Mouse (Mus musculus): ENCODE measurements around the gene Mdh2. TPM values are rescaled to one million over a fixed set of nuclear protein-coding genes. Genes with fewer than 3 reads are reported as not detected.

The Mdh2 gene
- polyA plus RNA-seq, 1 experiment from 2014 or later = 701 TPM

DNA sequence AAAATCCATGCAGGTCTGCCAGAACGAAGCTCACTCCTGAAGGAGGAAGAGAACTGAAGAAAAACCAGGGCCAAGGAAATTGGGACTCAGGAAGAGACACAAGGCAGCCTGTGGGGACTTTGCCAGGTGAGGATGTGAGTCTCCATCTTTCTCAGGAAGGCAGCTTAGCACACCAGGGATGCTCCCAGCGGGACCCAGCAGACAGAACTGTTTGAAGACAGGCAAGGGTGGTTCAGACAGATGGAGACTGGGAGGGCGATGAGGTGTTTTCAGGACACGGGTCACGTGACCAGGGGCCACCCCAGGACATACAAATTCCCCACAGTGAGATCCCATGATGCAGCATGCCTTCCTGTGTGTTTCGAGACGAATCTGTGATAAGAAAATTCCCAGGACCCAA lies 40.2 kb downstream of the Mdh2 start:
- Histone ChIP-seq H3K4me3 (ENCODE audit: low read length) (no peak overlapping the region), H3K4me2 (ENCODE audit: low read length) (no peak overlapping the region), H3K27ac (ENCODE audit: low read depth, low read length) (no peak overlapping the region), H3K9ac (ENCODE audit: low read depth, low read length) (no peak overlapping the region), H3K9me3 (ENCODE audit: control insufficient read depth, low read length) (no peaks in the 10 kb centered on the region), H3K4me1 (ENCODE audit: control insufficient read depth, insufficient read depth, low read depth, low read length) (peaks cover 17% of the 10 kb centered on the region), H3K27me3 (replicated peaks; ENCODE audit: control insufficient read depth, insufficient read depth, low read length) (no peaks in the 10 kb centered on the region), H3K36me3 (ENCODE audit: control insufficient read depth, insufficient read depth, low read length) (peaks cover 4% of the 10 kb centered on the region; the same call in 1 of the 2 replicates)
- 55% methylated on average over 7 of the region's 7 CpGs for WGBS
- ATAC-seq = no peak

DNA sequence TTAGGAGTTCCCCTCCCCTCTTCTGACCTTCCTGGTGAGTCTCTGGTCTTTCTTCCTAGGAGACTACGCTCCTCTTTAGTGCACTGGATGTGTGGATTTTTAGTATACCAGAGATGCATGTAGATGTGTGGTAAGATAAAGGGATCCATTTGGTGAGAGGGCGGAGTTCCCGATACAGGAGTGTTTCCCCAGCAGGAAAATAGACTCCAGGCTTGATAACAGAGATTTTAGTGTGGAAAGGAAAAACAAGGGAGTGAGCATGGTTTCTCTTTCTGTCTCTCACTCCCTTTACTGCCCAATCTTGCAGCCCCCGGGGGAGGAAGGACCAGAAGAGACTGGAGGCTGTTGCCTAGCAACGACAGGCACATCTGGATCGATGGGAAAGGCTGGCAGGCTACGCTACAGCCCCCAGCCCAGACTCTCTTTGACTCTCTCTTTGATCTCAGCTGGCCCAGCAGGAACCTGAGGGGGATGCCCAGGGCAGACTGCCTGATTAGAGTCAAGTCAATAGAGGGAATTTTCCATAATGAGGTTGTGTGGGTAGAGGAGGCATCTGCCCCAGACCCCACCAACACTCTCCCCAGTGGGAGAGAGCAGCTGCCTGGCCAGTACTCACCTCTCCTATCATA lies 44.1 kb downstream of the Mdh2 start:
- H3K4me1 ChIP-seq (ENCODE audit: control insufficient read depth, insufficient read depth, low read depth, low read length) = peaks cover 22% of the 10 kb centered on the region
- H3K36me3 ChIP-seq (ENCODE audit: control insufficient read depth, insufficient read depth, low read length) = no peaks in the 10 kb centered on the region
- H3K27me3 ChIP-seq (replicated peaks; ENCODE audit: control insufficient read depth, insufficient read depth, low read length) = no peaks in the 10 kb centered on the region
- peak; percentile 63 for ATAC-seq
- no peak overlapping the region for H3K4me3 ChIP-seq (ENCODE audit: low read length)
- H3K27ac ChIP-seq (ENCODE audit: low read depth, low read length) = peak overlapping the region; percentile 84
- H3K9me3 ChIP-seq (ENCODE audit: control insufficient read depth, low read length) = no peaks in the 10 kb centered on the region
- H3K9ac ChIP-seq (ENCODE audit: low read depth, low read length) = peak overlapping the region; percentile 51; the same call in 1 of the 2 replicates
- peak overlapping the region; percentile 31 for H3K4me2 ChIP-seq (ENCODE audit: low read length)
- WGBS = 17% methylated on average over 7 of the region's 7 CpGs

DNA sequence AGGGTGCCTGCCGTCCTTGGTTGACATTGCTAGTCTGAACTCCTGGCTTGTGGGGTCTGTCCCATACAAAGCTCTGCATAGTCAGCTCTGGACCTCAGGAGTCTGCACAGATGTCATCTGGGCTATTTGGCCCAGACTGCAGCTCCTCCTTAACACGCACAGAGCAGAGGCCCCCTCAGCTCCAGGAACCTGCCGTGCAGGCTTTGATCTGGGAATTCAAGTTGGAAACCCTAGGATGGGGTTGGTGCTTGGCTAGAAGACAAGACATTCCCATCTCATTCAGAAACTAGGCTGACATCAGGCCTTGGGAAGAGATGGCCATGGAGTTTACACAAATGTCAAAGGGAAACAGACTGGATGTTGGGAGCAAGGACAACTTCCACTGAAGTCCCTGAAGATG lies 46.2 kb downstream of the Mdh2 start:
- H3K36me3 ChIP-seq (ENCODE audit: control insufficient read depth, insufficient read depth, low read length) = no peaks in the 10 kb centered on the region
- H3K4me1 ChIP-seq (ENCODE audit: control insufficient read depth, insufficient read depth, low read depth, low read length) = peaks cover 22% of the 10 kb centered on the region
- no peak overlapping the region for H3K4me2 ChIP-seq (ENCODE audit: low read length)
- ATAC-seq = no peak
- H3K9me3 ChIP-seq (ENCODE audit: control insufficient read depth, low read length) = no peaks in the 10 kb centered on the region
- no peak overlapping the region for H3K9ac ChIP-seq (ENCODE audit: low read depth, low read length)
- no peak overlapping the region for H3K4me3 ChIP-seq (ENCODE audit: low read length)
- H3K27me3 ChIP-seq (replicated peaks; ENCODE audit: control insufficient read depth, insufficient read depth, low read length) = no peaks in the 10 kb centered on the region
- 37% methylated on average over 3 of the region's 3 CpGs for WGBS
- no peak overlapping the region for H3K27ac ChIP-seq (ENCODE audit: low read depth, low read length)

GRCm38 (mm10) chr5:135826225-135826624 lies 47.9 kb downstream of the Mdh2 start:
- H3K9me3 ChIP-seq (ENCODE audit: control insufficient read depth, low read length) = no peaks in the 10 kb centered on the region
- ATAC-seq = no peak
- peak overlapping the region; percentile 52; the same call in 1 of the 2 replicates for H3K27ac ChIP-seq (ENCODE audit: low read depth, low read length)
- no peak overlapping the region for H3K4me2 ChIP-seq (ENCODE audit: low read length)
- H3K9ac ChIP-seq (ENCODE audit: low read depth, low read length) = 0 out of 2 replicates have a peak overlapping the region, but pooled peaks have one; percentile 25
- 34% methylated on average over 6 of the region's 6 CpGs for WGBS
- H3K27me3 ChIP-seq (replicated peaks; ENCODE audit: control insufficient read depth, insufficient read depth, low read length) = no peaks in the 10 kb centered on the region
- no peaks in the 10 kb centered on the region for H3K36me3 ChIP-seq (ENCODE audit: control insufficient read depth, insufficient read depth, low read length)
- peaks cover 22% of the 10 kb centered on the region for H3K4me1 ChIP-seq (ENCODE audit: control insufficient read depth, insufficient read depth, low read depth, low read length)
- H3K4me3 ChIP-seq (ENCODE audit: low read length) = no peak overlapping the region

- H3K4me2 ChIP-seq (ENCODE audit: low read length) = no peak overlapping the region
- no peaks in the 10 kb centered on the region for H3K9me3 ChIP-seq (ENCODE audit: control insufficient read depth, low read length)
- no peak overlapping the region for H3K9ac ChIP-seq (ENCODE audit: low read depth, low read length)
- peaks cover 10% of the 10 kb centered on the region for H3K4me1 ChIP-seq (ENCODE audit: control insufficient read depth, insufficient read depth, low read depth, low read length)
- no peaks in the 10 kb centered on the region for H3K27me3 ChIP-seq (replicated peaks; ENCODE audit: control insufficient read depth, insufficient read depth, low read length)
- ATAC-seq = no peak
- no peak overlapping the region for H3K4me3 ChIP-seq (ENCODE audit: low read length)
- H3K27ac ChIP-seq (ENCODE audit: low read depth, low read length) = no peak overlapping the region
- no peaks in the 10 kb centered on the region for H3K36me3 ChIP-seq (ENCODE audit: control insufficient read depth, insufficient read depth, low read length)
- 89% methylated on average over 8 of the region's 8 CpGs for WGBS
These were observed 51.1 kb downstream of the Mdh2 start for GRCm38 (mm10) chr5:135829381-135829780.

- Histone ChIP-seq H3K27ac (ENCODE audit: low read depth, low read length) (peak overlapping the region; percentile 37), H3K9me3 (ENCODE audit: control insufficient read depth, low read length) (no peaks in the 10 kb centered on the region), H3K4me1 (ENCODE audit: control insufficient read depth, insufficient read depth, low read depth, low read length) (peaks cover 17% of the 10 kb centered on the region), H3K9ac (ENCODE audit: low read depth, low read length) (no peak overlapping the region), H3K4me3 (ENCODE audit: low read length) (no peak overlapping the region), H3K4me2 (ENCODE audit: low read length) (no peak overlapping the region), H3K36me3 (ENCODE audit: control insufficient read depth, insufficient read depth, low read length) (no peaks in the 10 kb centered on the region), H3K27me3 (replicated peaks; ENCODE audit: control insufficient read depth, insufficient read depth, low read length) (no peaks in the 10 kb centered on the region)
- ATAC-seq = peak; percentile 26
- WGBS = 22% methylated on average over 4 of the region's 4 CpGs
These were observed 54.4 kb downstream of the Mdh2 start for GRCm38 (mm10) chr5:135832729-135833128.

DNA sequence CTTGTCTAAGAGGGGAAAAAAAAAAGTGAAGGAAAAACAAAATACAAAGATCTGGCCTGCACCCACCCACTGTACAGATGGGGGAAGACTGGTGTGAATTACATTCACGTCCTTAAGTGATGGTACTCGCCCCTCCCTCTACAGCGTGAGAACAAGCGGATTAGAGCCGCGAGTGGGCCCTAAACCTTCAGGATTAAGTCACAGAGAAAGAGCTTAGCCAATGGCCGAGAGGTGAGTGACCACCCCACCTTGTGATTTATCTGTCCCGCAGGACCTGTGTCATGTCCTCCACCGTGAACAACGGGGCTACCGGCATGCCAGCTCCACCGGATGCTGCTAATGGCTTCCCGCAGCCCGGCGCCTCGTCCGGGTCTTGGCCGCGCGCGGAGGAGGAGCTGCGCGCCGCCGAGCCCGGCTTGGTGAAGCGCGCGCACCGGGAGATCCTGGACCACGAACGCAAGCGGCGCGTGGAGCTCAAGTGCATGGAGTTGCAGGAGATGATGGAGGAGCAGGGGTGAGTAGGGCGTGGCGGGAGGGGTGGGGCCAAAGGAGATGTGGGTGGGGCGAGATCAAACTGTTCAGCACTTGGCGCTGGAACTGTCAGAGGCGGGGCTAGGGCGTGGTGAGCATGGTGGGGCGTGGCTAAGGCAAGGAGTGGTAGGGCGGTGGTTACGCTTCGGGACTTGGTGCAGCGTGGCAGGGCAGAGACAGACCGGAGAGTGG lies 56.6 kb downstream of the Mdh2 start:
- no peaks in the 10 kb centered on the region for H3K27me3 ChIP-seq (replicated peaks; ENCODE audit: control insufficient read depth, insufficient read depth, low read length)
- H3K27ac ChIP-seq (ENCODE audit: low read depth, low read length) = peak overlapping the region; percentile 75
- peak overlapping the region; percentile 72 for H3K9ac ChIP-seq (ENCODE audit: low read depth, low read length)
- H3K4me2 ChIP-seq (ENCODE audit: low read length) = peak overlapping the region; percentile 93
- ATAC-seq = peak; percentile 85
- WGBS = 0% methylated on average over 47 of the region's 47 CpGs
- H3K4me3 ChIP-seq (ENCODE audit: low read length) = peak overlapping the region; percentile 51
- no peaks in the 10 kb centered on the region for H3K36me3 ChIP-seq (ENCODE audit: control insufficient read depth, insufficient read depth, low read length)
- H3K4me1 ChIP-seq (ENCODE audit: control insufficient read depth, insufficient read depth, low read depth, low read length) = peaks cover 17% of the 10 kb centered on the region
- no peaks in the 10 kb centered on the region for H3K9me3 ChIP-seq (ENCODE audit: control insufficient read depth, low read length)

DNA sequence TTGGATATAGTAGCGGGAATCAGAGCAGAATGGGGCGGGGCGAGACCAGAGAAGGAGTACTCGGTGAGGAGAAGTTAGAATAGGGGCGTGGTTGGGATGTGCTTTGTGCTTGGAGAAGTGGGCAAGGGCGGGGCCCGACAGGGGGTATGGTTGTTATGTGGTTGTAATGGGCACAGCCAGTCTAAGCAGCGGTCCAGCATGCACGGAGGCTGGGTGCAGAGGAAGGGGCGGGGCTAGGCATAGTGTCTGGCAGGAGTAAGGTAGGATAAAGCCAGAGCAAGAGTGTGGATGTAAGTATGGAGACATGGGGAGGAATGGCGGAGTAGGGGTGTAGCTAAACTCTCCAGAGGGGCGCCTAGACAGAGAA lies 57.2 kb downstream of the Mdh2 start:
- WGBS = 2% methylated on average over 12 of the region's 12 CpGs
- peak overlapping the region; percentile 75 for H3K27ac ChIP-seq (ENCODE audit: low read depth, low read length)
- no peaks in the 10 kb centered on the region for H3K27me3 ChIP-seq (replicated peaks; ENCODE audit: control insufficient read depth, insufficient read depth, low read length)
- H3K9ac ChIP-seq (ENCODE audit: low read depth, low read length) = peak overlapping the region; percentile 72
- H3K4me3 ChIP-seq (ENCODE audit: low read length) = peak overlapping the region; percentile 51
- H3K36me3 ChIP-seq (ENCODE audit: control insufficient read depth, insufficient read depth, low read length) = peaks cover 2% of the 10 kb centered on the region; the same call in 1 of the 2 replicates
- H3K4me2 ChIP-seq (ENCODE audit: low read length) = peak overlapping the region; percentile 93
- H3K4me1 ChIP-seq (ENCODE audit: control insufficient read depth, insufficient read depth, low read depth, low read length) = peaks cover 17% of the 10 kb centered on the region
- peak; percentile 70 for ATAC-seq
- no peaks in the 10 kb centered on the region for H3K9me3 ChIP-seq (ENCODE audit: control insufficient read depth, low read length)

- Histone ChIP-seq H3K4me3 (ENCODE audit: low read length) (peak overlapping the region; percentile 51), H3K27me3 (replicated peaks; ENCODE audit: control insufficient read depth, insufficient read depth, low read length) (no peaks in the 10 kb centered on the region), H3K36me3 (ENCODE audit: control insufficient read depth, insufficient read depth, low read length) (peaks cover 3% of the 10 kb centered on the region; the same call in 1 of the 2 replicates), H3K4me2 (ENCODE audit: low read length) (peak overlapping the region; percentile 93), H3K9ac (ENCODE audit: low read depth, low read length) (peak overlapping the region; percentile 72; the same call in 1 of the 2 replicates), H3K4me1 (ENCODE audit: control insufficient read depth, insufficient read depth, low read depth, low read length) (peaks cover 17% of the 10 kb centered on the region), H3K27ac (ENCODE audit: low read depth, low read length) (peak overlapping the region; percentile 75; the same call in 1 of the 2 replicates), H3K9me3 (ENCODE audit: control insufficient read depth, low read length) (no peaks in the 10 kb centered on the region)
- ATAC-seq = peak; percentile 18
- WGBS = 26% methylated on average over 12 of the region's 12 CpGs
These were observed 57.7 kb downstream of the Mdh2 start for GRCm38 (mm10) chr5:135835981-135836380.
